Mouse (Mus musculus) liver, embryonic 11.5 days (tissue): ENCODE data around the gene Wdr19. TPM values are rescaled to one million over a fixed set of nuclear protein-coding genes. Genes with fewer than 3 reads are reported as not detected.

Source experiments
- ATAC-seq: fragments of 200-750 bp; cut with Nextera tagmentation; replicated peaks from 2 replicates; pipeline ENCODE4 v1.8.0; 2017; ENCODE audit warnings: moderate number of reproducible peaks, mild to moderate bottlenecking, moderate TSS enrichment, moderate library complexity; ENCODE audit not compliant: low FRiP score
- DNase-seq: peaks from one replicate; pipeline ENCODE4 v3.0.0-alpha.2; 2017; ENCODE audit warnings: low spot score
- H3K27ac ChIP-seq: fragments of 300-500 bp; sonication (generic); 2 replicates; pipeline ENCODE4 v1.5.1; 2014; ENCODE audit warnings: mild to moderate bottlenecking, low read depth, low read length, control low read depth
- H3K27me3 ChIP-seq: fragments of 300-500 bp; sonication (generic); replicated peaks from 2 replicates; pipeline ENCODE4 v1.6.1; 2014; ENCODE audit warnings: low read length, mixed read lengths; ENCODE audit not compliant: control insufficient read depth, insufficient read depth
- H3K36me3 ChIP-seq: fragments of 300-500 bp; sonication (generic); 2 replicates; pipeline ENCODE4 v1.6.1; 2014; ENCODE audit warnings: mild to moderate bottlenecking, low read length, moderate library complexity, mixed read lengths; ENCODE audit not compliant: control insufficient read depth, insufficient read depth
- H3K4me1 ChIP-seq: fragments of 300-500 bp; sonication (generic); replicated peaks from 2 replicates; pipeline ENCODE4 v1.6.1; 2014; ENCODE audit warnings: low read length, mixed read lengths; ENCODE audit not compliant: control insufficient read depth, insufficient read depth
- H3K4me2 ChIP-seq: fragments of 300-500 bp; sonication (generic); 2 replicates; pipeline ENCODE4 v1.6.1; 2014; ENCODE audit warnings: mild to moderate bottlenecking, control low read depth, moderate library complexity
- H3K4me3 ChIP-seq: fragments of 300-500 bp; sonication (generic); 2 replicates; pipeline ENCODE4 v1.5.1; 2014; ENCODE audit warnings: low read depth, low read length, control low read depth
- H3K9ac ChIP-seq: fragments of 300-500 bp; sonication (generic); 2 replicates; pipeline ENCODE4 v1.6.1; 2014; ENCODE audit warnings: low read depth, low read length, control low read depth
- H3K9me3 ChIP-seq: fragments of 300-500 bp; sonication (generic); 2 replicates; pipeline ENCODE4 v1.6.1; 2016; ENCODE audit warnings: low read length, inconsistent platforms, mixed read lengths; ENCODE audit not compliant: control insufficient read depth
- WGBS: fragments of 180-500 bp; shearing (Covaris S2); extraction: QIAGEN DNeasy Blood & Tissue Kit; methylation state at CpG from one replicate; pipeline ENCODE4 v1.1.7; 2014; 5-methylcytosine and 5-hydroxymethylcytosine counted together
- polyA plus RNA-seq: library from polyadenylated mRNA; unstranded; fragments of >200 nt; fragmentation: Nextera tagmentation; extraction: Ambion mirVana; gene quantifications from 2 replicates; pipeline ENCODE4 v1.2.1, GENCODE M21; 2014

Wdr19 gene
- polyA plus RNA-seq, 1 experiment from 2014 or later = 5.8 TPM

DNA sequence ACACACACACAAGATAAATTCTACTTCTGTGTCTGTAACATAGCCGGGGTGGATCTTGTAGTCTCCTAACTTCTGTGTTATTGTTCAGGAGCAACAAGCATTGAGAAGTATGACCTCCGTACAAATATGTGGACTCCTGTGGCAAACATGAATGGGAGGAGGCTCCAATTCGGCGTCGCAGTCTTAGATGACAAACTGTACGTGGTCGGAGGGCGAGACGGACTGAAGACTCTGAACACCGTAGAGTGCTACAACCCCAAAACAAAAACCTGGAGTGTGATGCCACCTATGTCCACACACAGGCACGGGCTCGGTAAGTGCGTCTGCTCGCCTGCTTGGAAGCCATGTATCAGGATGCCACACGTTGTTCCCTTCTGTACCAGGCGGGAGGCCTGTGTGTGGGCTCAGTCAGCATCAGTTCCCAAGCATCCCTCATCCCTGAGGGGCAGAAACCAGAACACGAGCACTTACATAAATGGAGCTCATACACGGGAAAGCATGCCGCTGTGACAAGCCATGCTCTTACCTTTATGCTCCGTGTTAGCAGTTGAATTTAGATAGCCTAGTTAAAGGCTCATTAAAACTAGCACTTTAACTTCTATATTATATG is 40.7 kb upstream of the Wdr19 start:
- peaks cover 2% of the 10 kb centered on the region; the same call in 1 of the 2 replicates for H3K36me3 ChIP-seq
- DNase-seq = no peak
- H3K27ac ChIP-seq = no peak overlapping the region; the same call in 1 of the 2 replicates

DNA sequence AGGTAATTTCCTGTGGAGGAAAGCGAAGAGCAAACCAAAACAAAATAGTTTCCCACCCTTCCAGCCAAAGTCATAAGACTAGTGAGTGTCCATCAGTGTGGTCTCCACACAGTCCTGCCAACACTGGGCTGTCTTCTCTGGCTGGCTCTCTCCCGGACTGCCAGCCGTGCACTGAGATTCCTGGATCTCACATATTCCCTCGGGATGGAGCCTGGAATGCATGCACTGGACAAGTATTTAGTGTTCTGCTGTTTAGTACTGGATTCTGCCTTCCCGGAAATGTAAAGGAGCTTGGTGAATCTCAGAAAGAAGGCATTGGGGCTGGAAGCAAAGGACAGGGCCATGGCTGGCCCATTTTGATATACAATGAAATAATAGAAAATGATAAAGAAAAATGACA is 36.5 kb upstream of the Wdr19 start:
- ATAC-seq (no peak), DNase-seq (no peak)
- H3K9ac ChIP-seq = no peak overlapping the region
- WGBS = 76% methylated on average over 5 of the region's 5 CpGs
- H3K27me3 ChIP-seq = no peaks in the 10 kb centered on the region
- H3K36me3 ChIP-seq = peaks cover 4% of the 10 kb centered on the region
- no peak overlapping the region for H3K4me3 ChIP-seq
- no peak overlapping the region for H3K27ac ChIP-seq
- H3K4me1 ChIP-seq = no peaks in the 10 kb centered on the region
- no peak overlapping the region for H3K4me2 ChIP-seq
- H3K9me3 ChIP-seq = no peaks in the 10 kb centered on the region

More for the DNA sequence above, 40.7 kb upstream of the Wdr19 start:
- H3K9me3 ChIP-seq = no peaks in the 10 kb centered on the region
- WGBS = 88% methylated on average over 20 of the region's 20 CpGs
- H3K4me3 ChIP-seq = no peak overlapping the region
- no peak for ATAC-seq
- no peak overlapping the region for H3K9ac ChIP-seq
- H3K4me2 ChIP-seq = no peak overlapping the region
- H3K4me1 ChIP-seq = no peaks in the 10 kb centered on the region
- no peaks in the 10 kb centered on the region for H3K27me3 ChIP-seq

DNA sequence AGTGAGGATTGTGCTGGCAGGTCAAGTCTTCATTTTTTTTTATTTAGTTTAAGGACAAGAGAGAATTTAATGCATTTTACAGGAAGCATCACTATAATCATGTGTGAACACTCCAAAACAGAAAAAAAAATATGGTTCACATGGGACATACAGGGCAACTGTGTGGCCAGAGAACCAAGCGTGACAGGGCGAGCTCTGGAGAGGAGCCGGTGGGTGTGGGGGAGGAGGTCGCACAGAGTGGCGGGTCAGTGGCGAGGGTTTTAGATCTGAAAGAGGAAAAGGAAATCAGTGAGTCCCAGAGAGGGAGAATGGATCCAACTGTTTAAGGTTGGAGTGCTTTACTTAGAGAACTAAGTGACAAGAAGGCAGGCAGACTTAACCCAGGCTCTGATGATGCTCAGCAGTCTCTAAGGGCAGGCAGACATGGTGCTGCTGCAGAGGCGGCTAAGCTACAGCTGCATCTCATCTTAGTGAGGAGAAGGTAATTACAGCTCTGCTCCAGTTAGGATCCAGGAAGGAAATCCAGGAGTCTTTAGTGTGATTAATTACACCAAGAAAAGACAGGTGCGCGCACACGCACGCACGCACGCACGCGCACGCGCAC is 35.9 kb upstream of the Wdr19 start:
- no peak overlapping the region for H3K4me3 ChIP-seq
- no peak overlapping the region for H3K27ac ChIP-seq
- H3K9me3 ChIP-seq = no peaks in the 10 kb centered on the region
- no peaks in the 10 kb centered on the region for H3K27me3 ChIP-seq
- peaks cover 4% of the 10 kb centered on the region for H3K36me3 ChIP-seq
- DNase-seq = no peak
- 86% methylated on average over 17 of the region's 17 CpGs for WGBS
- H3K9ac ChIP-seq = no peak overlapping the region
- ATAC-seq = no peak
- no peak overlapping the region for H3K4me2 ChIP-seq
- no peaks in the 10 kb centered on the region for H3K4me1 ChIP-seq

DNA sequence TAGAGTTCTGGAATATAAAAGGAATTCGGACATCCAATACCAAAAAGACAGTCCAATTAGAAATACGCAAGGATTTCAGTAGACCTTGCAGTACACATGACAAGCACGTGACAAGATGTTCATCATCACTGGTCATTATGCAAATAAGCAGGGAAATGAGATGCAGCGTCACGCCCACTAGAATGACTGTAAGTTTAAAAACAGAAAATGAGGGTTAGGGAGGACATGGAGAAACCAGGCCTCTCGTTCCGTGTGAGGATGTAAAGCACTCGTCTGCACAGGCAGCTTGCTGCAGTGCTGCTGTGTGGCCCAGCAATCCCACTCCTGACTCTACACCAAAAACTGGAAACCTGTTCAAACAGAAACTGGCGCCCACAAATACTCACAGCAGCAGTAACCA is 29.3 kb upstream of the Wdr19 start:
- ATAC-seq (no peak), DNase-seq (no peak)
- Histone ChIP-seq H3K4me2 (no peak overlapping the region), H3K27ac (no peak overlapping the region), H3K9ac (no peak overlapping the region), H3K4me3 (no peak overlapping the region), H3K36me3 (no peaks in the 10 kb centered on the region), H3K27me3 (no peaks in the 10 kb centered on the region), H3K4me1 (no peaks in the 10 kb centered on the region), H3K9me3 (no peaks in the 10 kb centered on the region)
- WGBS = 83% methylated on average over 9 of the region's 9 CpGs

DNA sequence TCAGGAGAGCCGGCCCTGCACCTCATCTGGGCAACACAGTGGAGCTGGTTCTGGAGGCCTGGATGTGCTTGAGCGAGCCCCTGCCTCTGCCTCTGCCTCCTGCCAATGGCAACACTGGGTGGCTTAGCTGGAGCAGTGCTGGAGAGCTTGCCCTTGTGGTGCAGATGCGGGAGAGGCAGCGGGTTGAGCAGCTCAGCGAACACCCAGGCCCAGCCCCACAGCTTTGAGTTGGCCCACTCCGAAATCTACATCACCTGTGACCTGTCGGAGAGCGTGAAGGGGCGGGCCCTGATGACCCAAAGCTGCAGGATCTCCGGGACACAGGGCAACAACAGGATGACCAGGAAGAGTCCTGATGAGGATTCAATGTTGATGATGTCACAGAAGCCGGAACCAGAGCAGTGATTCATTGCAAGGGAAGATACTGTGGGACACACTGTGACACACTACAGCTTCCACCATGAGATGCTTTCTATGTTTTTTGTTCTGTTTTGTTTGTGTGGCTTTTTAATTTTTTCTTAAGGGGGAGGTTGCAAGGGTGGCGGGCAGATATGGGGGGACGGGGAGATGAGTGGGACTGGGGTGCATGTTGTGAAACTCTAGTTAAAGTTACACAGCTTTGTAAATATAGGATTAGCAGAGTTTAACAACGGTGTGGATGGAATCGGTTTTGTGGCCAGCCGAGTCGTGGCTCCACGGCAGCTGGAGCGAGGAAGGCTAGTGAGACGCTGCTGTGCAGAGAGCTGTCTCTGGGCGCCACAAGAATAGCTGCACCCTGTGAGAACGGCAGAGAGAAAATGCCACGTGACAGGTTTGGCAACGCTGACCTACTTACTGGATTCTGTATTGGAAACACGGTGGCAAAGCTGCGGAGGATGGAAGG is 24.2 kb upstream of the Wdr19 start:
- Histone ChIP-seq H3K4me3 (no peak overlapping the region), H3K4me2 (peak overlapping the region; percentile 38), H3K9me3 (no peaks in the 10 kb centered on the region), H3K27ac (no peak overlapping the region), H3K36me3 (no peaks in the 10 kb centered on the region), H3K27me3 (no peaks in the 10 kb centered on the region), H3K4me1 (no peaks in the 10 kb centered on the region; the same call in 1 of the 2 replicates), H3K9ac (no peak overlapping the region)
- WGBS = 69% methylated on average over 26 of the region's 26 CpGs
- DNase-seq (no peak), ATAC-seq (no peak)

DNA sequence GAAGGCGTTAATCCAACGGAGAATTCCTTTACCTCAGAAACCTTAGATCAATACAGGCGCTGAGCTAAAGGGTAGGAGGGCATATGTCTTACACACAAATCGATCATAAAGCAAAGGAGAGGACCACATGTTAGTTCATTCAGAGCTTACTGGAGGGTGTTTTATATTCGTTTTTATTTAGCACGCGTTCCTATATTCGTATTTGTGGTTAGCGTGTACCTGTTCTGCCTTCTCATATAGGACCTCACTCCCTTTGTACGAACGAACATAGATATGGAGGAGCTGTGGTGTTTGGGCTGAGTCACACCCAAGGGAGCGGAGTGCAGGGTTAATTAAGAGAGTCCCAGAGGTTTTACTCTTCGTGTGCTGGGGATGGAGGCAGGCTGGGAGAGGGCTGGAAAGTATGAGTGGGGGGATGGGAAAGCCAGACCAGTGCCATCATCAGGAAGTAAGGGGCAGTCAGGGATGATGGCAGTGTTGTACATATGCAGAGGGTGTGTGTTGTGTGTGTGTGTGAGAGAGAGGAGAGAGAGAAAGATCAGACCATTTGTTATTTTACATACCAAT is 23.5 kb upstream of the Wdr19 start:
- no peak for ATAC-seq
- peak overlapping the region; percentile 38 for H3K4me2 ChIP-seq
- no peaks in the 10 kb centered on the region for H3K9me3 ChIP-seq
- 73% methylated on average over 13 of the region's 13 CpGs for WGBS
- H3K36me3 ChIP-seq = no peaks in the 10 kb centered on the region
- no peaks in the 10 kb centered on the region for H3K27me3 ChIP-seq
- no peak overlapping the region for H3K27ac ChIP-seq
- no peak overlapping the region for H3K9ac ChIP-seq
- no peaks in the 10 kb centered on the region; the same call in 1 of the 2 replicates for H3K4me1 ChIP-seq
- no peak for DNase-seq
- H3K4me3 ChIP-seq = no peak overlapping the region

DNA sequence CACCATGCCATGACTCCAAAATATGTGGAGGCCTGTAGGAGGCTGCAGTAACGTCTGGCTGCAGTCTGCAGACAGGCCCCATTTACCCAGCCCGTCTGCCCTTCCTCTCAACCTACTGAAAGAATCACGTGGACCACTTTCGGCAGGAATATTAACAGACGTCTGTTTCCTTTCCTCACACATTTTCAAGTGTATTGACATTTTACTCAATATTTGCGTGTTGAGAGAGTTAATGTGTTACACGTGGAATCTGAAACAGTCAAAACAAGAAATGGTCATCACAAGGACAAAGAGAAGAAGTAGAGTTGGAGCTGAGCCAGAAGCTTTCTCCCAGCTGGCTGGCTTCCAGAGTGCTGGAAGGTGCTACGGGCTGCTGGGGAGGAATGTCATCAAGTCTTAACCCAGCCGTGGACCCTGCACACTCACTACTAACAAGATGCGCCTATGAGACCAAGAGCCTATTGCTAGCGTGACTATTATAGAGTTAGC is 22.4 kb upstream of the Wdr19 start:
- no peak for DNase-seq
- 69% methylated on average over 11 of the region's 11 CpGs for WGBS
- no peak overlapping the region for H3K27ac ChIP-seq

DNA sequence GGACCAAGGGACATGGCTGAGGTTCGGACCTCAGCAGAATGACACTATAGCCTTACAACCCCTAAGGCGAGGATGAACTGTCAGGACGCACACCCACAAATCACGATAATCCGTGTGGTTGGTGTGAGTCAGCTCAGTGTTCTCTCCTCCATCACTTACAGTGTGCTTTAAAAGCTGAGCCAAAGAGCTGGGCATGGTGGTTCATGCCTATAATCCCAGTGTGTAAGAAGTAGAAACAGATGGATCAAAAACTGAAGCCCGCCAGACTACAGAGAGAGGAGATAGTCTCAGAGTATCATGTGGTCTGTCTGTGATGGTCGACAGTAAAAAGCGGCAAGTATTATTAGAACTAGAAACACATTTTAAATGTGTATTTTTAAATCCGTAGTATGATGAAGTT is 21.0 kb upstream of the Wdr19 start:
- no peak for DNase-seq
- Histone ChIP-seq H3K4me1 (no peaks in the 10 kb centered on the region; the same call in 1 of the 2 replicates), H3K27me3 (no peaks in the 10 kb centered on the region), H3K36me3 (no peaks in the 10 kb centered on the region), H3K4me3 (no peak overlapping the region), H3K9me3 (no peaks in the 10 kb centered on the region), H3K9ac (no peak overlapping the region), H3K27ac (no peak overlapping the region), H3K4me2 (no peak overlapping the region)
- no peak for ATAC-seq
- 86% methylated on average over 9 of the region's 9 CpGs for WGBS

More for the DNA sequence above, 22.4 kb upstream of the Wdr19 start:
- Histone ChIP-seq H3K36me3 (no peaks in the 10 kb centered on the region), H3K9me3 (no peaks in the 10 kb centered on the region), H3K4me1 (no peaks in the 10 kb centered on the region; the same call in 1 of the 2 replicates), H3K4me2 (no peak overlapping the region), H3K27me3 (no peaks in the 10 kb centered on the region), H3K9ac (no peak overlapping the region), H3K4me3 (no peak overlapping the region)
- ATAC-seq = no peak
